Mouse (Mus musculus): ENCODE measurements around the gene Rpa2.

DNA sequence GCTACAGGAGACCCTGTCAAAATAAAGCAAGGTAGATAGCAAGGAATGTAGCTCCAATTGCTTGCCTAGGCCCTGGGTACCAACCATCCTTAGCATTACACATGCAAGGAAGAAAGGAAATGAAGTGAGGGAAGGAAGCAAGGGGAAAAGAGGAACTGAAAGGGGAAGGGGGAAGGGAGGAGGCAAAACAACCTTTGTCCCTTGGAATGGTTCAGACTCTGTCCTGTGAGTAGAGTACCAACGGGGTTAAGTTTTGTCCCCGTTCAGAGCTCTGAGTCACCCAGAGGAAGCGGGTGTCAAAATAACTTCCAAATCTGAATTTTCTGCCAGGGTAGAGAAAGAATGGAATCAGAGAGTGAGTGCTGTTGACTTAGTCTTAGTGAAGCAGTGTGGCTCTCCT, 7.8 kb upstream of the Rpa2 start:
- TF ChIP-seq POU5F1 (IDR thresholded peaks at IDR 0.05; ENCODE audit: borderline replicate concordance, low read length) (no peak), CTCF (conservative IDR thresholded peaks at IDR 0.05; ENCODE audit: low read length) (no peak), NANOG (IDR thresholded peaks at IDR 0.05; ENCODE audit: borderline replicate concordance, low read length) (no peak)
